ENCODE assay signal across 22 mouse cellular contexts in genomic region chr1:191612877-191613276, GRCm38 (mm10).
"Had no signal": no experiment of that assay in that cellular context is flagged by ENCODE, and none has a peak within 500 bp of the region (broad histone marks: within the 10 kb centered on the region; RNA-seq: fewer than 3 reads in every experiment).

No protein-coding gene starts in this region.

- H3K4me1 ChIP-seq: heart, embryonic 12.5 days; hindbrain, embryonic 10.5 days; hindbrain, embryonic 12.5 days; intestine, embryonic 15.5 days; limb, embryonic 13.5 days; limb, embryonic 15.5 days; liver, embryonic 12.5 days had no signal

- H3K27ac ChIP-seq: gastrocnemius, adult 2 months; heart, adult 2 months; hindbrain, embryonic 10.5 days; hindbrain, embryonic 12.5 days; hindbrain, embryonic 14.5 days; intestine, embryonic 15.5 days; layer of hippocampus, adult 2 months; limb, embryonic 13.5 days; limb, embryonic 15.5 days; liver, embryonic 12.5 days; liver, embryonic 14.5 days had no signal

- H3K27me3 ChIP-seq: heart, embryonic 12.5 days; hindbrain, embryonic 12.5 days; intestine, embryonic 15.5 days; limb, embryonic 13.5 days; limb, embryonic 15.5 days; liver, embryonic 12.5 days had no signal

- DNase-seq: gastrocnemius, adult 2 months; gastrocnemius, postnatal 10 days; gastrocnemius, postnatal 25 days; heart, adult 2 months; heart, postnatal 14 days; heart, postnatal 36 days; kidney, adult 18-20 months; kidney, adult 8-10 months; kidney, postnatal 10 days; kidney, postnatal 25 days; kidney, postnatal 4 days had no signal

- H3K9me3 ChIP-seq: heart, embryonic 12.5 days; hindbrain, embryonic 10.5 days; hindbrain, embryonic 12.5 days; intestine, embryonic 15.5 days; limb, embryonic 13.5 days; limb, embryonic 15.5 days; liver, embryonic 12.5 days had no signal

- H3K4me3 ChIP-seq: gastrocnemius, adult 2 months; heart, adult 2 months; heart, embryonic 12.5 days; hindbrain, embryonic 10.5 days; hindbrain, embryonic 12.5 days; intestine, embryonic 15.5 days; layer of hippocampus, adult 2 months; left cerebral cortex, adult 2 months; limb, embryonic 13.5 days; limb, embryonic 15.5 days; liver, embryonic 12.5 days had no signal
